Mouse (Mus musculus) cortical plate, adult 2 months (tissue): ENCODE results near the gene Arhgap22. TPM values are rescaled to one million over a fixed set of nuclear protein-coding genes. Genes with fewer than 3 reads are reported as not detected.

Experiments used
- H3K27ac ChIP-seq: fragments of 200-500 bp; 2 replicates; pipeline ENCODE4 v1.5.1; 2012; ENCODE audit warnings: low read length, control low read depth, inconsistent platforms; ENCODE audit not compliant: insufficient read depth
- H3K4me1 ChIP-seq: fragments of 200-500 bp; 2 replicates; pipeline ENCODE4 v1.6.1; 2011; ENCODE audit warnings: low read length; ENCODE audit not compliant: control insufficient read depth, insufficient read depth
- H3K4me3 ChIP-seq: fragments of 200-500 bp; 2 replicates; pipeline ENCODE4 v1.5.1; 2011; ENCODE audit warnings: mild to moderate bottlenecking, low read length, control low read depth; ENCODE audit not compliant: insufficient read depth
- CTCF ChIP-seq: fragments of 200-500 bp; IDR thresholded peaks from 2 replicates; pipeline ENCODE4 v1.5.1; 2011; ENCODE audit warnings: mild to moderate bottlenecking, control low read depth, low read length; ENCODE audit not compliant: insufficient read depth; ENCODE audit errors: extremely low read depth
- POLR2A ChIP-seq: fragments of 200-500 bp; IDR thresholded peaks from 2 replicates; pipeline ENCODE4 v1.6.1; 2011; ENCODE audit warnings: mild to moderate bottlenecking, low read length, control low read depth; ENCODE audit not compliant: insufficient read depth; ENCODE audit errors: extremely low read depth
- polyA plus RNA-seq: library from polyadenylated mRNA; depleted of rRNA; stranded (reverse); fragments of >200 nt; gene quantifications from 2 replicates; pipeline ENCODE4 v1.2.3, GENCODE M21; 2012

The Arhgap22 gene
- polyA plus RNA-seq, 1 experiment: 9.1 TPM

- H3K4me1 ChIP-seq: peaks cover 5% of the 10 kb centered on the region
- H3K4me3 ChIP-seq: no peak overlapping the region
- no peak overlapping the region for H3K27ac ChIP-seq
- TF ChIP-seq POLR2A (no peak), CTCF (no peak)
Observed at GRCm38 (mm10) chr14:33212271-33212957, 1.4 kb upstream of the Arhgap22 start.

GRCm38 (mm10) chr14:33212958-33213309 is 892 bp upstream of the Arhgap22 start:
- Histone ChIP-seq H3K4me1 (peaks cover 5% of the 10 kb centered on the region), H3K27ac (no peak overlapping the region), H3K4me3 (no peak overlapping the region)
- TF ChIP-seq POLR2A: no peak
- TF ChIP-seq CTCF: no peak

DNA sequence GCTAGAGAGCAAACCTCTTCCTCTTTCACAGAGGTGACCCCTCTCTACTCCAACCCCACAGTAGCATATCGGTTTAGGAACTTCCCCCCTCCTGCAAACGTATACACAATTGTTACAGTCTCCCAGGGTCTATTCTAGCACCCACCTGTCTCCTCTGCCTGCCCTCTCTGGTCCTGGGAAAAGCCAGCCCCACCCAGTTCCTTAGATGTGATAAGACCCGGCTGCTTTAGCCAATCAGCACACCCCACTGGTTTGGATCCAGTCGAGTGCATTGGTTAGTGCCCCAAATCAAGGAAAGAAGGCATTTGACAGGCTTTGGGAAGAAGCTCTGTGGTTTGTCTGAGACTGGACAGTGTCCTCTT is 922 bp downstream of the Arhgap22 start:
- peaks cover 5% of the 10 kb centered on the region for H3K4me1 ChIP-seq
- H3K27ac ChIP-seq: no peak overlapping the region
- peak overlapping the region; percentile 50 for H3K4me3 ChIP-seq
- TF ChIP-seq POLR2A (no peak), CTCF (no peak)

DNA sequence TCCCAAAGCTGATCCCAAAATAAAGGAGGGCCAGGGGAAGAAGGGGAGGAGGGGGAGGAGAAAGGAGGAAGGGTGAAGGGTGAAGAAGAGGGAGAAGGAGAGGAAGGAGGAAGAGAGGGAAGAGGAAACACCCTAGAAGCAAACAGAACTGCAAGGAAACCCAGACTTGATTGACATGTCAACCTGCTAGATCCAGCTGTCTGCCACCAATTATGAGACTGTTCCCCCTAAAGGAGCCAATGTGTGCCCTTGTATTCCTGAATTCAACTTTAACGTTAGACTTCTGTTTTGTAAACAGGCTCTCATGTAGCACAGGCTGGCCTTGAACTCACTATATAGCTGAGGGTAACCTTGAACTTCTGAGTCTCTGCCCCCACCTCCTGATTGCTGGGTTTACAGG is 1.3 kb downstream of the Arhgap22 start:
- Histone ChIP-seq H3K4me3 (peak overlapping the region; percentile 50; the same call in 1 of the 2 replicates), H3K27ac (no peak overlapping the region), H3K4me1 (peaks cover 5% of the 10 kb centered on the region)
- TF ChIP-seq CTCF (no peak), POLR2A (no peak)

- H3K27ac ChIP-seq: 0 out of 2 replicates have a peak overlapping the region, but pooled peaks have one; percentile 24
- TF ChIP-seq POLR2A (no peak), CTCF (no peak)
- H3K4me1 ChIP-seq: peaks cover 5% of the 10 kb centered on the region
- H3K4me3 ChIP-seq: 0 out of 2 replicates have a peak overlapping the region, but pooled peaks have one; percentile 2
Observed at GRCm38 (mm10) chr14:33216343-33217208, 2.8 kb downstream of the Arhgap22 start.

- H3K4me3 ChIP-seq: no peak overlapping the region
- H3K4me1 ChIP-seq: no peaks in the 10 kb centered on the region
- no peak overlapping the region for H3K27ac ChIP-seq
- TF ChIP-seq CTCF (no peak), POLR2A (no peak)
Observed at GRCm38 (mm10) chr14:33225235-33225634, 11.4 kb downstream of the Arhgap22 start.

- no peak overlapping the region for H3K4me3 ChIP-seq
- H3K27ac ChIP-seq: no peak overlapping the region
- no peaks in the 10 kb centered on the region for H3K4me1 ChIP-seq
- TF ChIP-seq POLR2A: no peak
- TF ChIP-seq CTCF: no peak
Observed at GRCm38 (mm10) chr14:33230672-33231071, 16.8 kb downstream of the Arhgap22 start.

DNA sequence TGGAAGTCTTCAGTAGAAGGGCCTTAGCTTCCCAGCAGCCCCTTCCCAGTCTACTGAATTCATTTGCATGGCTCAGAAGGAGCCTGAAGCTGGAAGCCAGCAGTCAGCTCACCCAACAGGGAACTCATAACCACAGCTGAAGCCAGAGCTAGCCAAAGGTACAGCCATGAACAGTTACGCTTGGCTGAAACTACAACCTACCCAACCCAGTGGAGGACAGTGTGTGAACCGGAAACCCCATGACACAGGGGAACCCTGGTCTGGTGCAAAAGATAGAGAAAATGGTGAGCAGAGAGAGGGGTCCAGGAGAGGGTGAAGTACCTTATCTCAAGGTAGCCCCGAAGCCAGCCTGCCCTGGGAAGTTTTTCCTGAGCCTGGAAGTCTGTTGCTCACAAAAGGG is 17.5 kb downstream of the Arhgap22 start:
- Histone ChIP-seq H3K27ac (0 out of 2 replicates have a peak overlapping the region, but pooled peaks have one; percentile 0), H3K4me1 (no peaks in the 10 kb centered on the region), H3K4me3 (no peak overlapping the region)
- no peak for TF ChIP-seq CTCF
- no peak for TF ChIP-seq POLR2A

- Histone ChIP-seq H3K4me3 (no peak overlapping the region), H3K4me1 (no peaks in the 10 kb centered on the region), H3K27ac (no peak overlapping the region)
- TF ChIP-seq POLR2A (no peak), CTCF (no peak)
Observed at GRCm38 (mm10) chr14:33232048-33232447, 18.2 kb downstream of the Arhgap22 start.

- Histone ChIP-seq H3K4me3 (no peak overlapping the region), H3K4me1 (0 out of 2 replicates have a peak, but pooled peaks cover 2% of the 10 kb centered on the region), H3K27ac (no peak overlapping the region)
- no peak for TF ChIP-seq CTCF
- no peak for TF ChIP-seq POLR2A
Observed at GRCm38 (mm10) chr14:33235661-33236060, 21.8 kb downstream of the Arhgap22 start.
